Mouse (Mus musculus): ENCODE data around the gene Rbfox3. TPM values are rescaled to one million over a fixed set of nuclear protein-coding genes. Genes with fewer than 3 reads are reported as not detected.

The Rbfox3 gene
- polyA plus RNA-seq, 1 experiment from 2014 or later, result not detected

DNA sequence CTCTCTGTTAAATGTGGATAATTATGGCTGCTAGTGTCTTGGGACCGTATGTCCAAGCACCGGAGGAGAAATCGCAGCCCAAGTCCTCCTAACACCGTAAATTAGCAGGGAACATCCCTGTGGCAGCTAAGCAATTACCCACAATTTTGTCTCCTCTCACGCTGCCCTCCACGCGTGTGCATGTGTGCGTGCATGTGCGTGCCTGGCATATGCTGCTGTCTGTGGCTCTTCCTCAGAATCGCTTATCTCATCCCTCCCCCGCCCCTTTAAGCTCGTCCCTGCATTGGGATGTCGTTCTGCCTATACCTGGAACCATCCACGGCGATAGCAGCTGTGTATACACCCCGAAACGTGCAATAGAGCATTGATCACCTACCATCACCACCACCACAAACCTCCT is 156.4 kb downstream of the Rbfox3 start:
- H3K4me3 ChIP-seq (ENCODE audit: inconsistent target), result no peak overlapping the region
- WGBS (ENCODE audit: missing documents), result 90% methylated on average over 17 of the region's 17 CpGs
- H3K36me3 ChIP-seq (ENCODE audit: inconsistent target), result no peaks in the 10 kb centered on the region
- H3K27ac ChIP-seq, result no peak overlapping the region
- no peaks in the 10 kb centered on the region for H3K79me2 ChIP-seq (ENCODE audit: inconsistent target)

DNA sequence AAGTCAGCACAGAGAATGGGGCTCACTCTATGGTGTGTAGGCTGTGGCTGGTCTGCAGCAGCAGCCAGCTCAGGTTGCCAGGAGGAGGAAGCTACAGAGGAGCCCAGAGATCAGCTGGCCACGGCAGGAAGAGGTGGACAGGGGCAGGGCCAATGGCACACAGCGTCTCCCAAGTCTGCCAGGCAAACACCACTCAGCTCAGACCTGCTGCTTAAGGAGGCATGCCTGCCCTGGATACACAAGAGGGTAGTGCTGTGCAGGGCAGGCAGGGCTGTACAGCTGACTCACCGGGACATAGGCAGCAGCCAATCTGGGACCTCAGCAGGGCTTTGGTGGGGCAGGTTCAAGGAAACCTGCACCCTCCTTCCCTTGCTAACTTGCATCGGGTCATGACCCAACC is 156.9 kb downstream of the Rbfox3 start:
- no peak overlapping the region for H3K27ac ChIP-seq
- H3K79me2 ChIP-seq (ENCODE audit: inconsistent target), result no peaks in the 10 kb centered on the region
- 22% methylated on average over 4 of the region's 4 CpGs for WGBS (ENCODE audit: missing documents)
- no peak overlapping the region for H3K4me3 ChIP-seq (ENCODE audit: inconsistent target)
- H3K36me3 ChIP-seq (ENCODE audit: inconsistent target), result no peaks in the 10 kb centered on the region

DNA sequence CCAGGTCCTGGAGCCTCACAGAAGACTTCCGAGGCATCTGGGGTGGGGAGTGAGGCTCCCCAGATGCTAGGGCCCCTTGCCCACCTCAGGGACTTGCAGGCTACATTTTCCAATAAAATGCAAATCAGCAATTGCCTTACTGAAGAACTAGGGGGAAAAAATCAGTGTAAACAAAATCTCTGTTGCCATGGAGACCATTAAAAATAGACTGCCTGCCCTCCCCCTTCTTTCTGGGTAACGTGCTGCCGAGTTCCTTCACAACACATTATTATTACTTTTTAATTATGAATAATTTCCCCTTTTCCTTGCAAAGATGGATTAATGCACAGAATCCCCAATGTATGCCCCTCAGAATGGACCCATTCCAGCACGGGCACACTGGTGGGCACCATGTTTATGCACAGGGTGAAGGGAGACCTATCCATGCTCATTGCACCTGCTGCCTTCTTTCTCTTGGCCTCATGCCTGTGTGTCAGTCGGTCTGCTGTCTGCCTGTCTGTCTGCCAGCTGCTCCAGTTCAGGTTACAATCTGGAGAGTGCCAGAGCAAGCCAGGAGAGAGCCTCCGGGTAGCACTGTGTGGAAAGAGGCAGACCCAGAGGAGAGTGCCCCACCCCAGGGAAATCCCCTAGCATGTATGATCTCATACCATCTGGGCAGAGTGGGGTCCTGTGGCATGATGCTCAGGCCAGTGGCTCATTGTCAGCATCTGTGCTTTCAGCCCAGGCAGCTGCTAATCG is 159.3 kb downstream of the Rbfox3 start:
- Histone ChIP-seq H3K36me3 (ENCODE audit: inconsistent target) (no peaks in the 10 kb centered on the region), H3K4me3 (ENCODE audit: inconsistent target) (no peak overlapping the region), H3K79me2 (ENCODE audit: inconsistent target) (no peaks in the 10 kb centered on the region), H3K27ac (no peak overlapping the region)
- 61% methylated on average over 7 of the region's 7 CpGs for WGBS (ENCODE audit: missing documents)

- no peaks in the 10 kb centered on the region for H3K36me3 ChIP-seq (ENCODE audit: inconsistent target)
- H3K4me3 ChIP-seq (ENCODE audit: inconsistent target), result no peak overlapping the region
- no peak overlapping the region for H3K27ac ChIP-seq
- H3K79me2 ChIP-seq (ENCODE audit: inconsistent target), result no peaks in the 10 kb centered on the region
- 72% methylated on average over 11 of the region's 11 CpGs for WGBS (ENCODE audit: missing documents)
Measured at GRCm38 (mm10) chr11:118750745-118751330, 160.6 kb downstream of the Rbfox3 start.

GRCm38 (mm10) chr11:118749541-118749940 is 161.9 kb downstream of the Rbfox3 start:
- Histone ChIP-seq H3K79me2 (ENCODE audit: inconsistent target) (no peaks in the 10 kb centered on the region), H3K27ac (no peak overlapping the region)
- 88% methylated on average over 1 of the region's 1 CpGs for WGBS (ENCODE audit: missing documents)

GRCm38 (mm10) chr11:118748622-118749021 is 162.8 kb downstream of the Rbfox3 start:
- H3K79me2 ChIP-seq (ENCODE audit: inconsistent target), result no peaks in the 10 kb centered on the region
- H3K27ac ChIP-seq, result no peak overlapping the region
- WGBS (ENCODE audit: missing documents), result 20% methylated on average over 10 of the region's 10 CpGs
- H3K36me3 ChIP-seq (ENCODE audit: inconsistent target), result no peaks in the 10 kb centered on the region
- no peak overlapping the region for H3K4me3 ChIP-seq (ENCODE audit: inconsistent target)

More at GRCm38 (mm10) chr11:118749541-118749940, 161.9 kb downstream of the Rbfox3 start:
- Histone ChIP-seq H3K4me3 (ENCODE audit: inconsistent target) (no peak overlapping the region), H3K36me3 (ENCODE audit: inconsistent target) (no peaks in the 10 kb centered on the region)

DNA sequence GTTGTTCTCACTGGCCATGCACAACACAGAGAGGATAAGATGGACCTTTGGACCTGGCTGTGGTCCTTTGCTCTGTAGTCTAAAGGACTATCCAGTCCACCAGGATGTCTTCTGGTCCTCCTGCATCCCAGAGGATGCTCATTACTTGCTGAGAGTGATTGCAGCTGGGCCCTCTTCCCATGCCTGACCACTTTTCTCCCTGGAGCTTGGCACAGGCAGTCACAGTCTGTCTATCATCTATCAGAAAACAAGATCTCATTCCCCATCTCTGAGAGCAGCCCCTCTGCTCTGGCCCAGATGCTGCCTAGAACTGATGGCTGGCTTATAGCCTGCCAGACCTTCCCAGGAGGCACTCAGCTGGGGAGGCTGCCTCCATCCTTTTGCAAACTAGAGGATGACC is 166.1 kb downstream of the Rbfox3 start:
- no peaks in the 10 kb centered on the region for H3K79me2 ChIP-seq (ENCODE audit: inconsistent target)
- no peak overlapping the region for H3K27ac ChIP-seq
- no peaks in the 10 kb centered on the region for H3K36me3 ChIP-seq (ENCODE audit: inconsistent target)
- no peak overlapping the region for H3K4me3 ChIP-seq (ENCODE audit: inconsistent target)

DNA sequence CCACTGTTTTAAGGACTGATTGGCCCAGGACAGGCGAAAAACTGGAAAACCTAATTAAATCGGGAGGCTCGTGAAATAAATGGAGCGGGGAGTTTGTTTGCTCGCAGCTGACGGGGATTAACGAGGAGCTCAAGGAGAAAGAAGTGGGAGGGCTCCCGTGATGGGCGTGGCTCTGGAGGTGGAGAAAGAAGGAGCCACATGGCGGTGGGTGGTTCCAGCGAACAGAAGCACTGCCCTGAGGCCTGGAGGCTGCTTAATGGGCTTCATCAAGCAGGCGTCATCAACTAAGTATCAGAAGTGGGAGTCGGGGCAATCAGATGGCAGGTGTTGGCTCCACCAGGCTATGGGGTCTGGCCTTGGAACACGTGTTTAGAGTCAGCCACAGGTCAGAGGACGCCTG is 166.6 kb downstream of the Rbfox3 start:
- H3K36me3 ChIP-seq (ENCODE audit: inconsistent target), result no peaks in the 10 kb centered on the region
- no peak overlapping the region for H3K27ac ChIP-seq
- no peak overlapping the region for H3K4me3 ChIP-seq (ENCODE audit: inconsistent target)
- no peaks in the 10 kb centered on the region for H3K79me2 ChIP-seq (ENCODE audit: inconsistent target)
- 3% methylated on average over 15 of the region's 15 CpGs for WGBS (ENCODE audit: missing documents)

DNA sequence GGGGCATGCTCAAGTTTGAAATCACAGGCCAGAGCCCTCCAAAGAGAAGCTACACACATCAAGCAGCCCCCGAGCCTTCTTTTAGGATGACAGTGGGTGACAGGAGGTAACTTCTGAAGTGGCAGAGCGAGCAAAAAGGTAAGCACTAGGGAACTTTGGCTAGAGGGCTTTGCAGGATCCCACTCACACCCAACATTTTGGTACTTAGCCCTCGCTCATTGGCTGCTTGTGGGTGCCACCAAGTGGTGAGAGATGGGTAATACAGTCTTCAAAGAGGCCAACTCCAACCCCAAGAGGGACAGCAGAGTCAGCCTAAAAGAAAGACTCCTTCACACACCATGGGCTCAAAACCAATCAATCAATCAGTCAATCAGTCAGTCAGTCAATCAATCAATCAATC is 168.6 kb downstream of the Rbfox3 start:
- H3K27ac ChIP-seq, result no peak overlapping the region
- 16% methylated on average over 3 of the region's 3 CpGs for WGBS (ENCODE audit: missing documents)
- H3K36me3 ChIP-seq (ENCODE audit: inconsistent target), result no peaks in the 10 kb centered on the region
- H3K4me3 ChIP-seq (ENCODE audit: inconsistent target), result no peak overlapping the region
- H3K79me2 ChIP-seq (ENCODE audit: inconsistent target), result no peaks in the 10 kb centered on the region

GRCm38 (mm10) chr11:118741262-118741661 is 170.1 kb downstream of the Rbfox3 start:
- H3K36me3 ChIP-seq (ENCODE audit: inconsistent target), result no peaks in the 10 kb centered on the region
- H3K27ac ChIP-seq, result no peak overlapping the region
- WGBS (ENCODE audit: missing documents), result 41% methylated on average over 6 of the region's 6 CpGs
- no peaks in the 10 kb centered on the region for H3K79me2 ChIP-seq (ENCODE audit: inconsistent target)
- H3K4me3 ChIP-seq (ENCODE audit: inconsistent target), result no peak overlapping the region

- Histone ChIP-seq H3K36me3 (ENCODE audit: inconsistent target) (no peaks in the 10 kb centered on the region), H3K27ac (no peak overlapping the region), H3K79me2 (ENCODE audit: inconsistent target) (no peaks in the 10 kb centered on the region), H3K4me3 (ENCODE audit: inconsistent target) (no peak overlapping the region)
- WGBS (ENCODE audit: missing documents), result 21% methylated on average over 6 of the region's 6 CpGs
Measured at GRCm38 (mm10) chr11:118740001-118740400, 171.4 kb downstream of the Rbfox3 start.

- H3K36me3 ChIP-seq (ENCODE audit: inconsistent target), result no peaks in the 10 kb centered on the region
Measured at GRCm38 (mm10) chr11:118738855-118739832, 172.3 kb downstream of the Rbfox3 start.

DNA sequence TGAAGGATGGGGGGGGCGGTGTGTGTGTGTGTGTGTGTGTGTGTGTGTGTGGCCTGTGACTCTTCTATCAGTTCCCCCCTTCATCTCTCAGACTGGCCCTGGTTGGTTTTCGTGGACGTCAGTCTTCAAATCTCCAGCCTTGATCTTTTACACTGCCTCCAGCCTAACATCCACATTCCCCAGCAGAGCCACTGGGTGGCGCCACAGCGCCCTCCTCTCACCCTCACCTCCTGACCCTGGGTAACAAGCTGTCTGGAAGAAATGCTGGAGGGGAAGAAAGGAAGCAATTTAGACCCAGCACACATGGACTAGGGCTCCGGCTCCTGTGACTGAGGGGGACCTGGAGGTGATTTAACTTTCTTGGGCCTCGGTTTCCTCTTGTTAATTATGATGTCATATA is 173.1 kb downstream of the Rbfox3 start:
- Histone ChIP-seq H3K27ac (no peak overlapping the region), H3K4me3 (ENCODE audit: inconsistent target) (no peak overlapping the region), H3K36me3 (ENCODE audit: inconsistent target) (no peaks in the 10 kb centered on the region), H3K79me2 (ENCODE audit: inconsistent target) (no peaks in the 10 kb centered on the region)
- 33% methylated on average over 7 of the region's 7 CpGs for WGBS (ENCODE audit: missing documents)

More at GRCm38 (mm10) chr11:118738855-118739832, 172.3 kb downstream of the Rbfox3 start:
- Histone ChIP-seq H3K27ac (no peak overlapping the region), H3K79me2 (ENCODE audit: inconsistent target) (no peaks in the 10 kb centered on the region), H3K4me3 (ENCODE audit: inconsistent target) (no peak overlapping the region)
- WGBS (ENCODE audit: missing documents), result 18% methylated on average over 23 of the region's 23 CpGs

- Histone ChIP-seq H3K4me3 (ENCODE audit: inconsistent target) (no peak overlapping the region), H3K36me3 (ENCODE audit: inconsistent target) (no peaks in the 10 kb centered on the region), H3K79me2 (ENCODE audit: inconsistent target) (no peaks in the 10 kb centered on the region), H3K27ac (no peak overlapping the region)
- WGBS (ENCODE audit: missing documents), result 53% methylated on average over 3 of the region's 3 CpGs
Measured at GRCm38 (mm10) chr11:118737821-118738220, 173.6 kb downstream of the Rbfox3 start.

GRCm38 (mm10) chr11:118736993-118737392 is 174.4 kb downstream of the Rbfox3 start:
- no peak overlapping the region for H3K27ac ChIP-seq
- no peak overlapping the region for H3K4me3 ChIP-seq (ENCODE audit: inconsistent target)
- H3K79me2 ChIP-seq (ENCODE audit: inconsistent target), result no peaks in the 10 kb centered on the region
- H3K36me3 ChIP-seq (ENCODE audit: inconsistent target), result no peaks in the 10 kb centered on the region
- 79% methylated on average over 4 of the region's 4 CpGs for WGBS (ENCODE audit: missing documents)
